Mouse (Mus musculus) E14TG2a.4 (cell line): ENCODE data around the gene Cldnd2.

Experiments
- CTCF ChIP-seq: conservative IDR thresholded peaks from 2 replicates; pipeline ENCODE4 v1.5.1; 2014; ENCODE audit warnings: low read length
- NANOG ChIP-seq: IDR thresholded peaks from 2 replicates; pipeline ENCODE4 v1.6.1; 2014; ENCODE audit warnings: borderline replicate concordance, low read length, mixed read lengths

- TF ChIP-seq CTCF: no peak
- TF ChIP-seq NANOG: no peak
Measured at GRCm38 (mm10) chr7:43436341-43437255, 4.0 kb upstream of the Cldnd2 start, which contains the start of gene Nkg7.
